Mouse (Mus musculus): Measurements from ENCODE around the gene Gm17657.

GRCm38 (mm10) chr17:29496211-29497070, 53.0 kb downstream of the Gm17657 start:
- TF ChIP-seq POLR2A (IDR thresholded peaks at IDR 0.05; ENCODE audit: low read depth, low read length) = no peak
- no peak for TF ChIP-seq CTCF (IDR thresholded peaks at IDR 0.05; ENCODE audit: extremely low read depth, insufficient read depth, insufficient read length, insufficient replicate concordance)

Data from spleen, adult 2 months (tissue).